Mouse (Mus musculus) limb, embryonic 14.5 days (tissue): ENCODE results near the gene Tbl1x. TPM values are rescaled to one million over a fixed set of nuclear protein-coding genes. Genes with fewer than 3 reads are reported as not detected.

ENCODE experiments used
- ATAC-seq: fragments of 200-750 bp; cut with Nextera tagmentation; 2 replicates; pipeline ENCODE4 v1.8.0; 2017; ENCODE audit warnings: low read depth, moderate number of reproducible peaks, moderate TSS enrichment; ENCODE audit not compliant: low FRiP score
- DNase-seq: peaks from one replicate; pipeline ENCODE4 v3.0.0-alpha.2; 2015; ENCODE audit warnings: low spot score
- H3K27ac ChIP-seq: fragments of 300-500 bp; sonication (generic); replicated peaks from 2 replicates; pipeline ENCODE4 v1.5.1; 2014; ENCODE audit warnings: low read depth, mild to moderate bottlenecking, low read length, moderate library complexity, mixed read lengths
- H3K27me3 ChIP-seq: fragments of 300-500 bp; sonication (generic); 2 replicates; pipeline ENCODE4 v1.6.1; 2014; ENCODE audit warnings: low read length, mixed read lengths; ENCODE audit not compliant: control insufficient read depth, insufficient read depth
- H3K36me3 ChIP-seq: fragments of 300-500 bp; sonication (generic); 2 replicates; pipeline ENCODE4 v1.6.1; 2014; ENCODE audit warnings: mild to moderate bottlenecking, low read length, moderate library complexity, mixed read lengths; ENCODE audit not compliant: control insufficient read depth, insufficient read depth
- H3K4me1 ChIP-seq: fragments of 300-500 bp; sonication (generic); 2 replicates; pipeline ENCODE4 v1.6.1; 2014; ENCODE audit warnings: antibody characterized with exemption, low read length, mixed read lengths; ENCODE audit not compliant: control insufficient read depth, insufficient read depth
- H3K4me2 ChIP-seq: fragments of 300-500 bp; sonication (generic); replicated peaks from 2 replicates; pipeline ENCODE4 v1.6.1; 2014; ENCODE audit warnings: low read depth, mild to moderate bottlenecking, low read length, moderate library complexity; ENCODE audit not compliant: severe bottlenecking
- H3K4me3 ChIP-seq: fragments of 300-500 bp; sonication (generic); replicated peaks from 2 replicates; pipeline ENCODE4 v1.5.1; 2014; ENCODE audit warnings: low read length
- H3K9ac ChIP-seq: fragments of 300-500 bp; sonication (generic); 2 replicates; pipeline ENCODE4 v1.6.1; 2014; ENCODE audit warnings: mild to moderate bottlenecking, low read depth, low read length, moderate library complexity; ENCODE audit not compliant: severe bottlenecking
- H3K9me3 ChIP-seq: fragments of 300-500 bp; sonication (generic); 2 replicates; pipeline ENCODE4 v1.6.1; 2016; ENCODE audit warnings: low read length; ENCODE audit not compliant: control insufficient read depth
- POLR2A ChIP-seq: fragments of 200-500 bp; IDR thresholded peaks from 2 replicates; pipeline ENCODE4 v1.8.0; 2012; ENCODE audit warnings: inconsistent platforms, mild to moderate bottlenecking, moderate library complexity, borderline replicate concordance; ENCODE audit not compliant: insufficient read depth, insufficient read length; ENCODE audit errors: extremely low read depth
- WGBS: fragments of 180-500 bp; shearing (Covaris S2); extraction: QIAGEN DNeasy Blood & Tissue Kit; methylation state at CpG from one replicate; pipeline ENCODE4 v1.1.7; 2014; 5-methylcytosine and 5-hydroxymethylcytosine counted together
- polyA plus RNA-seq, 2 experiments: library from polyadenylated mRNA; depleted of rRNA in 1 of 2; stranded (reverse) in 1 of 2; unstranded in 1 of 2; fragments of >200 nt; fragmentation: Nextera tagmentation in 1 of 2; extraction: Ambion mirVana in 1 of 2; gene quantifications; 2 replicates each; pipeline versions ENCODE4 v1.2.1 to v1.2.3; 2012 to 2014

Gene Tbl1x
- polyA plus RNA-seq, 2 experiments, result 56.8 to 77.2 TPM

DNA sequence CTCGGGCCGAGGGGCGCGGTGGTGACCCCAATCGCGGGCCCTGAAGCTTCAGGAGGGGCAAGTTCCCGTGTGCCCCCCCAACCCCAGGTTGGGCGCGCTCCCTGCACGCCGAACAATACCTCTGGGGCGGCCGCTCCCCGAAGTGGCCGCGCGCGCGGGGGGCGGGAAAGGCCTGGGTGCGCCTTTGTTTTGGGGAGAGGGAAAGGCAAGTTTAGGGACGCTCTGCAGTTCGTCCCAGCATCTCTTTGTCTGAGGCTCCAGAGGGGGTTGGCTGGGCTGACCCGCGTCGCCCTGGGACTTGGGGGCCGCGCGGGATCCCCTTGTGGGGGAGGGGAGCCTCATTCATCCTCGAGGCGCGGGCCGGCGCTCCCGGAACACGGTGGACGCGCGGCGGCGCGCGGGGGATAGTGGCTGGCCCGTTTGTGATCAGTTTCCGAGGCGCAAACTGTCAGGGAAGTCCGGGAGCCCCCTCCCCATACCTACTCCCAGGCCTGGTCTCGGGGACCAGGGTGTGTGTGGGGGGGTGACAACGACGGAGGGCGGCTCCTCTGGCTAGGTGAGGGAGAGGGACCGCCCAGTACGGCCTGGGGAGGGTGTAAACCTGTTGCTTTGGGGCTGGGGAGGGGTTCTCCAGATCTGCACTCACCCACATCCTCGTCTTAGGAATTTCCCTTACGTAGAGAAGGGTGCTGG, 634 bp downstream of the Tbl1x start:
- peak overlapping the region; percentile 97 for H3K27ac ChIP-seq
- peak overlapping the region; percentile 47 for H3K4me2 ChIP-seq
- DNase-seq (peak; percentile 25), ATAC-seq (peak; percentile 24; the same call in 1 of the 2 replicates)
- peaks cover 4% of the 10 kb centered on the region; the same call in 1 of the 2 replicates for H3K4me1 ChIP-seq
- no peaks in the 10 kb centered on the region for H3K27me3 ChIP-seq
- H3K36me3 ChIP-seq, result no peaks in the 10 kb centered on the region
- peak overlapping the region; percentile 88 for H3K9ac ChIP-seq
- H3K4me3 ChIP-seq, result peak overlapping the region; percentile 64
- no peaks in the 10 kb centered on the region for H3K9me3 ChIP-seq
- 29% methylated on average over 45 of the region's 55 CpGs for WGBS
- no peak for TF ChIP-seq POLR2A

DNA sequence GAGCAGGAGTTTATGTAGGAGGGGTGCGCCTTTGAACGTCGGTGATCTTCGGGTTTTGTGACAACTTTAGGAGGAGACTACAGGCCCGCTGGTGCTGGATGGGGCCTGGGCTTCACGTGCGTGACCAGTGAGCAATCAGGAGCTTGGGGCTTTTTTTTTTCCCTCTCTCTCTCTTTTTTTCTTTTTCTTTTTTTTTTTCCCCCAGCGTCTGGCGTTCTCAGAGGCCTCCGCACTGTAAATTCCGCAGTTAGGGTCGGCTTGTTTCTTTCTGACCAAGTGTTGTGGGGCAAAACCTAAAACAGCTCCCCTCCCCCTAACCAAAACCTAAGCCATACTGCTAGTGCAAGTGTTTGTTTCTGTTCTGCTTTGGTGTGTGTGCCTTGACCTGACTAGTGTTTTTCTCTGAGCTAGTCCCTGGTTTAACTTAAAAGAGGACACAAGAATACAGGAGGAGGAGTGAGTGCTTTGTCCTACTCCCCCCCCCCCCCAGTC, 1.2 kb downstream of the Tbl1x start:
- Histone ChIP-seq H3K4me3 (peak overlapping the region; percentile 64), H3K27me3 (no peaks in the 10 kb centered on the region), H3K9ac (peak overlapping the region; percentile 88), H3K4me1 (peaks cover 4% of the 10 kb centered on the region; the same call in 1 of the 2 replicates), H3K36me3 (no peaks in the 10 kb centered on the region), H3K4me2 (peak overlapping the region; percentile 47), H3K9me3 (no peaks in the 10 kb centered on the region), H3K27ac (peak overlapping the region; percentile 97)
- 21% methylated on average over 12 of the region's 12 CpGs for WGBS
- ATAC-seq, result no peak
- DNase-seq, result no peak
- TF ChIP-seq POLR2A, result no peak

DNA sequence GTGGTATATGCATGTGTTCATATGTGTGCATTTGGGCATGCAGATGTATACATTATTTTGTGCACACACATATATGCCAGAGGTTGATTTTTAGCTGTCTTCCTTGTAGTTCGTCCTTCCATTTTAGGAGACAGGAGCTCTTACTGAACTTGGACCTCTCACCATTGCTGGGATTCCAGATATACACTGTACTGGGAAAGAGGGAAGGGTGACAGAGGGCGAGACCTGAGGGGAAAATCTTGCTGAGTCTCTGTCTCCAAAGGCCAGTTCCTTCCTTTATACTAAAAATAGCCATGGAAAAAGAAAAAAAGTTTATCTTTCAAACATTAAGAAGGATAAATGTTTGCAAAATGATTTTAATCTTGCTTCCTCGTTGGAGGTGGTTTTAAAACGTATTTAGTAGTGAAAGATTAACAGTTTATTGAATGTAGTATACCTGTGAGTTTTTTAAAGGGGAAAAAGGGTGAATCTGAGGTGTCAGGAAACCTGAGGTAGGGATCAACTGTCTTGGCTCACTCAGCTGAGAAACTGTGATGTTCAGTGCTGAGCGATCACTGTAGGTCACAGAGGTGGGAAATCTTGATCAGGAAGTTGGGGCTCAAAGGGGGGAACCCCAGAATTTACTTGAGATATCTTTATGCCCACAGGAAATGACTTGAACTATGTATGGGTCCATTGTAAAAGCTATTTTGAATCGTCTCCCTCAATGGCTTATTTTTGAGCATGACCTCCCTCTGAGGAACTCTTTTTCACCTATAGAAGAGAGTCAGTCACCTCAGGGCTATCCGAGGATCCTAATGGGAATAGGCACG, 6.7 kb downstream of the Tbl1x start:
- H3K4me1 ChIP-seq, result peaks cover 3% of the 10 kb centered on the region; the same call in 1 of the 2 replicates
- WGBS, result 43% methylated on average over 8 of the region's 8 CpGs
- TF ChIP-seq POLR2A, result no peak
- no peak overlapping the region for H3K4me2 ChIP-seq
- no peak overlapping the region for H3K9ac ChIP-seq
- H3K27ac ChIP-seq, result no peak overlapping the region
- no peaks in the 10 kb centered on the region for H3K27me3 ChIP-seq
- no peaks in the 10 kb centered on the region for H3K9me3 ChIP-seq
- no peak overlapping the region for H3K4me3 ChIP-seq
- ATAC-seq (no peak), DNase-seq (no peak)
- no peaks in the 10 kb centered on the region for H3K36me3 ChIP-seq

- Histone ChIP-seq H3K36me3 (no peaks in the 10 kb centered on the region), H3K4me3 (no peak overlapping the region), H3K4me2 (no peak overlapping the region), H3K27ac (no peak overlapping the region), H3K9ac (no peak overlapping the region), H3K27me3 (no peaks in the 10 kb centered on the region), H3K4me1 (no peaks in the 10 kb centered on the region), H3K9me3 (no peaks in the 10 kb centered on the region)
- no peak for DNase-seq
- ATAC-seq, result no peak
- WGBS, result 68% methylated on average over 1 of the region's 1 CpGs
- TF ChIP-seq POLR2A, result no peak
Observed at GRCm38 (mm10) chrX:77518929-77519328, 8.1 kb downstream of the Tbl1x start.

DNA sequence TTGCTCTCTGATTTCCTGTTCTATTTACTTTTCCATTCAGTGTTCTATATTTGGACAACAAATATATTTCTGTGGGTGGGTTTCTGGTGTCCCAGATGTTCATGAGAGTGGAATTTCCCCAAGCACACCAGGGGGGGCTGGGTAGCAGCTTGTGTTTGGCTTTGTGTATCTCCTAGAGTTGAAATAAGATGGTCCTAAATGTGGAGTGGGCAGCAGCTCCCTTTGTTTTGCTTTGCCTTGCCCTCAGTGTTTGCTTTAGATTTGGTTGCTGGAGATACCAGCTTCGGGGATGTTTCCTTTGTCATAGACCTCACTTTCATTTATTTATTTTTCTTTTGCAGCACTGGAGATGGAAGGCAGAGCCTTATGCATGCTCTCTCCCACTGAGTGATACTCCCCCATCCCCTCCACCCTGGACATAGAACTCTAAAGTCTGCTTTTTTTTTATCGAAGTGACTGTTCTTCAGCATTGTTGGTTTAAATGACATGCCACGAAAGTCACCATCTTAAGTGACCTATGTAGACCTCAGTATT, 12.1 kb downstream of the Tbl1x start:
- no peaks in the 10 kb centered on the region for H3K36me3 ChIP-seq
- no peaks in the 10 kb centered on the region for H3K9me3 ChIP-seq
- H3K9ac ChIP-seq, result no peak overlapping the region
- no peak for TF ChIP-seq POLR2A
- H3K27me3 ChIP-seq, result no peaks in the 10 kb centered on the region
- H3K4me2 ChIP-seq, result no peak overlapping the region
- no peaks in the 10 kb centered on the region for H3K4me1 ChIP-seq
- no peak for ATAC-seq
- no peak overlapping the region for H3K4me3 ChIP-seq
- 71% methylated on average over 3 of the region's 3 CpGs for WGBS
- H3K27ac ChIP-seq, result no peak overlapping the region
- no peak for DNase-seq
